Mouse (Mus musculus) embryonic fibroblast, embryonic 13.5 days (primary cell): ENCODE data around the gene Col6a6. TPM values are rescaled to one million over a fixed set of nuclear protein-coding genes. Genes with fewer than 3 reads are reported as not detected.

Experiments
- H3K27ac ChIP-seq: 2 replicates; pipeline ENCODE4 v1.5.1; 2012; ENCODE audit warnings: low read length, control low read depth, inconsistent platforms; ENCODE audit not compliant: insufficient read depth
- H3K4me1 ChIP-seq: 2 replicates; pipeline ENCODE4 v1.6.1; 2011; ENCODE audit warnings: low read length; ENCODE audit not compliant: control insufficient read depth, insufficient read depth
- H3K4me3 ChIP-seq: 2 replicates; pipeline ENCODE4 v1.5.1; 2011; ENCODE audit warnings: mild to moderate bottlenecking, control low read depth, low read length; ENCODE audit not compliant: insufficient read depth
- CTCF ChIP-seq: IDR thresholded peaks from 2 replicates; pipeline ENCODE4 v1.5.1; 2011; ENCODE audit warnings: mild to moderate bottlenecking, control low read depth, low read length, moderate library complexity, borderline replicate concordance; ENCODE audit not compliant: insufficient read depth
- POLR2A ChIP-seq: IDR thresholded peaks from 2 replicates; pipeline ENCODE4 v1.6.1; 2011; ENCODE audit warnings: low read depth, mild to moderate bottlenecking, control low read depth, low read length, moderate library complexity
- polyA plus RNA-seq: library from polyadenylated mRNA; stranded (reverse); fragments of >200 nt; gene quantifications from 2 replicates; pipeline ENCODE4 v1.2.4, GENCODE M21; 2011; ENCODE audit warnings: low read depth; ENCODE audit not compliant: missing spikeins, insufficient read length

Col6a6 gene
- polyA plus RNA-seq, 1 experiment = 1.2 TPM

- H3K4me1 ChIP-seq = no peaks in the 10 kb centered on the region
- H3K4me3 ChIP-seq = no peak overlapping the region
- no peak for TF ChIP-seq CTCF
- no peak for TF ChIP-seq POLR2A
- no peak overlapping the region for H3K27ac ChIP-seq
Observed at GRCm38 (mm10) chr9:105774878-105775277, 53.1 kb downstream of the Col6a6 start.

DNA sequence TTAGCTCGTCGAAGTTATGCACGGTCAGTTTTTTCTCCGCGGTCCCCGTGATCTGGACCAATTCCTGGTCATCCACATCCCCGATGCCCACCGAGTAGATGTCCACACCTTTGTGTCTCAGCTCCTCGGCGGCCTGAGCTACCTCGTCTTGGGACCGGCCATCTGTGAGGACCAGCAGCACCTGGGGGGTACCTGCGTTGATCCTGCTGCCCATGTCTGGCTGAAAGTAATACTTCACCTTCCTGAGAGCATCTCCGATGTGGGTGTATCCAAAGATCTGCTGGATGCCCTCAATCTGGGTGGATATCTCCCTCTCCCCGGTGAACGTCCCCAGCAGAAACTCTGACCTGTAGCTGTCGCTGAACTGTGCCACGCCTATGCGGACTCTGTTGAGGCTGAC is 53.6 kb downstream of the Col6a6 start:
- no peak overlapping the region for H3K27ac ChIP-seq
- no peaks in the 10 kb centered on the region for H3K4me1 ChIP-seq
- H3K4me3 ChIP-seq = no peak overlapping the region
- TF ChIP-seq POLR2A (no peak), CTCF (no peak)

DNA sequence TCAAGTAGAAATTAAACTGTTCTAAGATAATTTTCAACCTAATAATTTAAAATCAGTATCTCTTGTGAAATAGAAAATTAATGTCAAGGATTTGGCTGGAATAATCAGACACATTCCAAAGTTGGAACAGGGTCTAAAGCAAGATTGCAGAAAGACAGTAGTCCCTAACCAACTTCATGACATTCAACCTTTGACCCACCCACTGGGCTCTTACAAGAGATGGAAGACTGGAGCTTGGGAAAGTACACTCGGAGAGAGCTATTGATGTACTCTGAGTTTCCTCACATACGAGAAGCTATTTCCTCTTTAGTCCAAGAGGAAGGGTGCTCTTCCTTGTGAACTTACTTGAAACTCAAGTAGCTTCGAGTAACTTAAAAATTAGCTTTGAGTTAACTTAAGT is 56.6 kb downstream of the Col6a6 start:
- H3K4me1 ChIP-seq = no peaks in the 10 kb centered on the region
- H3K27ac ChIP-seq = no peak overlapping the region
- no peak for TF ChIP-seq CTCF
- no peak for TF ChIP-seq POLR2A

GRCm38 (mm10) chr9:105770690-105771089 is 57.3 kb downstream of the Col6a6 start:
- H3K27ac ChIP-seq = no peak overlapping the region
- no peak overlapping the region for H3K4me3 ChIP-seq
- TF ChIP-seq CTCF = no peak
- no peaks in the 10 kb centered on the region for H3K4me1 ChIP-seq

More for the DNA sequence above, 56.6 kb downstream of the Col6a6 start:
- no peak overlapping the region for H3K4me3 ChIP-seq

GRCm38 (mm10) chr9:105765891-105766290 is 62.1 kb downstream of the Col6a6 start:
- TF ChIP-seq POLR2A (no peak), CTCF (no peak)
- H3K4me1 ChIP-seq = no peaks in the 10 kb centered on the region
- H3K4me3 ChIP-seq = no peak overlapping the region
- no peak overlapping the region for H3K27ac ChIP-seq

- no peak overlapping the region for H3K4me3 ChIP-seq
- TF ChIP-seq CTCF = no peak
- H3K27ac ChIP-seq = peak overlapping the region; percentile 73
- H3K4me1 ChIP-seq = no peaks in the 10 kb centered on the region
Observed at GRCm38 (mm10) chr9:105764681-105765080, 63.3 kb downstream of the Col6a6 start.

DNA sequence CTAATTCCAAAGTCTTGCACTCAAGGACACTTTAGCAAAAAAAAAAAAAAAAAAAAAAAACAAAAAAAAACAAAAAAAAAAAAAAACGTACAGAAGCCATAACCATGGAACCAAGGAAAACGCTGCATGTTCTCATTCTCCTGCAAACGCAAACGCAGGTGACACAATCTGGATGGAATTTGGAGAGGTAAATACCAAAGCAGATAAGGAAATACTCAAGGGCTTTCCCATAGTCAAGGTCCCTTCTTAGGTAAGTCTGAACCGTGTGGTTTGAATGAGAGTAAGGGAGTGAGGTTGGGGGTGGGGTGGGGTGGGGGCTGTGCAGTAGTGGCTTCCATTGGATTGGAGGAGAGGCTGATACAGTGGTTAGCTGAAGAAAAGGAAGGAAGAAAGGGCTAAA is 63.8 kb downstream of the Col6a6 start:
- H3K4me3 ChIP-seq = no peak overlapping the region
- TF ChIP-seq POLR2A (no peak), CTCF (no peak)
- H3K27ac ChIP-seq = peak overlapping the region; percentile 73
- no peaks in the 10 kb centered on the region for H3K4me1 ChIP-seq

- Histone ChIP-seq H3K27ac (0 out of 2 replicates have a peak overlapping the region, but pooled peaks have one; percentile 48), H3K4me3 (no peak overlapping the region), H3K4me1 (no peaks in the 10 kb centered on the region)
- no peak for TF ChIP-seq CTCF
- no peak for TF ChIP-seq POLR2A
Observed at GRCm38 (mm10) chr9:105763625-105764024, 64.3 kb downstream of the Col6a6 start.

DNA sequence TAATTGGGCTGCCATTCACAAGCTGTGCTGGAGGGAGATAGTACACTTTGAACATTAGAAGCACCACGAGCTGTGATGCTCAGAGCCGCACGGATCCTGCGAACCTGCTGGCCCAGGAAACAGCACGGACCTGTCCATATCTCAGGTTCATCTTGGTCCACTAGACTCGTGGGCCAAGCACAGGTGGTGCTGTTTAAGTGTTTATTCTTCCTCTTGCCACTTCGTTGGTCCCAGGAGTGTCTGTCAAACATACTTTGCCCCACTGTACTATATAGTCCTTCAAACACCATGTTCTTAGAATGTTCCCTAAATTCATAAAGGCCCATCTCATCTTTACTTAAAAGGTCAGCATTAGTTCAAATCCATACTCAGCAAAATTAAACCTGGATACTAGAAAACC is 65.7 kb downstream of the Col6a6 start:
- Histone ChIP-seq H3K4me3 (no peak overlapping the region), H3K4me1 (peaks cover 3% of the 10 kb centered on the region), H3K27ac (no peak overlapping the region)
- TF ChIP-seq CTCF (no peak), POLR2A (no peak)

GRCm38 (mm10) chr9:105758861-105759260 is 69.1 kb downstream of the Col6a6 start:
- TF ChIP-seq POLR2A (no peak), CTCF (no peak)
- no peak overlapping the region for H3K4me3 ChIP-seq
- no peak overlapping the region for H3K27ac ChIP-seq
- peaks cover 3% of the 10 kb centered on the region for H3K4me1 ChIP-seq

DNA sequence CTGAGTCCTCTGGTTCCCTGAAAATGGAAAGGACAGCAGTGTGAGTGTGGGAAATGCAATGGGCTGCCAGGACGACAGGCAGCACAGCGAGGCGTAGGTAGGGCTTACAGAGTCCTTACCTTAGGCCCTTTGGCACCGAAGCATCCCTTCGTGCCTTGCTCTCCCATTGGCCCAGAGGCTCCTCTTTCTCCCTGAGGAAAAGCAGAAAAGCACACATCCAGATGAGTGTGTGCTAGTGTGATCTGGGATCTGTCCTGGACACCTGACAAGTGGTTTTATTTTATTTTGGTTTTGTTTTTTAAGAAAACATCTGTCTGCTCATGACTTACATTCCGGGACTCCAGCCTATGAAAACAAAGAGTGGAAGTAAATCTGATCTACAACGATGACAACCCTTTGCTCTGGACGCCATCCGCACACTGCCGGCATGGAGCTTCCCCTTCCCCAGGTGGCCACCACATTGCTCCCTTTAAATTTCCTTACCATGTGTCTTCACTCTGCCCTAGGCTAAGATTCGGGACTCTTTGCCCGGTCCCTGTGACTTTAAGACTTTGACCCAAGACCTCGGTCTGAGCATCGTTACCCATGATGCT is 69.7 kb downstream of the Col6a6 start:
- peaks cover 3% of the 10 kb centered on the region for H3K4me1 ChIP-seq
- no peak for TF ChIP-seq CTCF
- TF ChIP-seq POLR2A = no peak
- no peak overlapping the region for H3K4me3 ChIP-seq
- H3K27ac ChIP-seq = no peak overlapping the region

- H3K4me3 ChIP-seq = no peak overlapping the region
- H3K4me1 ChIP-seq = peaks cover 3% of the 10 kb centered on the region
- TF ChIP-seq CTCF = no peak
- TF ChIP-seq POLR2A = no peak
- no peak overlapping the region for H3K27ac ChIP-seq
Observed at GRCm38 (mm10) chr9:105754256-105754655, 73.7 kb downstream of the Col6a6 start.
